Mouse (Mus musculus) spleen, adult 2 months (tissue): ENCODE data around the gene Slc25a28.

Source experiments
- CTCF ChIP-seq: fragments of 200-500 bp; IDR thresholded peaks from 2 replicates; pipeline ENCODE4 v1.5.1; 2011; ENCODE audit warnings: mild to moderate bottlenecking, inconsistent platforms; ENCODE audit not compliant: insufficient read depth, insufficient read length, insufficient replicate concordance; ENCODE audit errors: extremely low read depth
- POLR2A ChIP-seq: fragments of 200-500 bp; IDR thresholded peaks from 2 replicates; pipeline ENCODE4 v1.6.1; 2011; ENCODE audit warnings: low read depth, low read length, inconsistent platforms

DNA sequence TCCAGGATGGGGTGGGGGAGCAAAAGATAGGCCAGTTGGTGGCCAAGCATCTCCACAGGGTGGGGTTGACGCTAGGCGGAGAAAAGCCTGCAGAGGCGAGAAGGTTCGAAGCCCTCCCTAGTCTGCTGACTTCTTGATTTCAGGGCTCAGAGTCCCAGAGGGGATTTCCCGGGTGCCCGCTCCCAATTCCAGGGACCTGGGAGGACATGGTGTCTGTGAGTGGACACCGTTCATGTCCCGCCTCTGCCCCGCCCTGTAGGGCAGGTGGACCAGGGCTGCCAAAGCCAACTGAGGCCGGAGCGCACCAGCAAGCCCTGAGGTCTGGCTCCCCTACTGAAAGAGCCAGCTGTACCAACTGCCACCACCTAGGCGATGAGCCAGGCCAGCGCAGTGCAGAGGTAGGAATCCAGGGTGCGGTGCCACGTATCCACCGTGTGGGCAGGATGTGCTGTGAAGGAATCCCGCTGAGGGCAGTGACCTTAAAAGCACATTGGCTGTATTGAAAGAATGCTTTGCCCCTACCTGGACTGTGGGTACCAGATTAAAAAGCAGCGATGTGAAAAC is 54.7 kb downstream of the Slc25a28 start:
- TF ChIP-seq CTCF = no peak
- no peak for TF ChIP-seq POLR2A
